Mouse (Mus musculus): ENCODE measurements around the gene Nin.

DNA sequence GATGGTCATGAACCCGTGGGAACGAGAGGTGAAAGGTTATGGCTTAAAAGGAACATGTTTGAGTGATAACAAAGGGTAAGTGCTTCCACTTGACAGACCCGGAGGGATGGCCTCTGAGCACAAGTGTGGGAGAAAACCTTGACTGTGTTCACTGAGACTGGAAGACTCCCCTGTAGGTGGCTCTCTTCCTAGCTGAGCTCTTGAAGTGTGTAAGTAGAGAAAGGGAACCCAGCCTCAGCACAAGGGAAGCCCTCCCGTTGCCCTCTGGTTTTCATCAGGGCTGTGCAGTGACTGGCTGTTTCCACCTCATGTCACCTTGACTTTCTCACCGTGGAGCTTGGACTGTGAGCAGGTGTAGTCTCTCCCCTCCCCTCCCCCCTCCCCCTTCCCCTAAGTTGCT is 15.6 kb upstream of the Nin start:
- 0 out of 2 replicates have a peak, but pooled peaks have one; percentile 13 for TF ChIP-seq CTCF (IDR thresholded peaks at IDR 0.05; ENCODE audit: insufficient read depth, low read length)
- no peak for TF ChIP-seq POLR2A (IDR thresholded peaks at IDR 0.05; ENCODE audit: borderline replicate concordance, extremely low read depth, low read depth, low read length)
